Mouse (Mus musculus): ENCODE measurements around the gene Tjp3. TPM values are rescaled to one million over a fixed set of nuclear protein-coding genes. Genes with fewer than 3 reads are reported as not detected.
"Not testable (repeated sequence)": the region's sequence is repeated elsewhere in the genome, so short reads cannot be mapped to it uniquely, and the experiment has no call there.

Tjp3 gene
- polyA plus RNA-seq, 1 experiment from 2014 or later = 9.7 TPM

GRCm38 (mm10) chr10:81231436-81231835 is 59.9 kb downstream of the Tjp3 start:
- H3K36me3 ChIP-seq (replicated peaks) = no peaks in the 10 kb centered on the region
- H3K4me1 ChIP-seq = peaks cover 53% of the 10 kb centered on the region
- ATAC-seq (ENCODE audit: low FRiP score) = no peak
- 0 out of 2 replicates have a peak overlapping the region, but pooled peaks have one; percentile 1 for H3K9ac ChIP-seq
- peak overlapping the region; percentile 63 for H3K4me3 ChIP-seq (replicated peaks)
- peak overlapping the region; percentile 60 for H3K4me2 ChIP-seq
- H3K9me3 ChIP-seq = no peaks in the 10 kb centered on the region
- WGBS = 47% methylated on average over 7 of the region's 7 CpGs
- H3K27me3 ChIP-seq = peaks cover 35% of the 10 kb centered on the region
- peak overlapping the region; percentile 65 for H3K27ac ChIP-seq

DNA sequence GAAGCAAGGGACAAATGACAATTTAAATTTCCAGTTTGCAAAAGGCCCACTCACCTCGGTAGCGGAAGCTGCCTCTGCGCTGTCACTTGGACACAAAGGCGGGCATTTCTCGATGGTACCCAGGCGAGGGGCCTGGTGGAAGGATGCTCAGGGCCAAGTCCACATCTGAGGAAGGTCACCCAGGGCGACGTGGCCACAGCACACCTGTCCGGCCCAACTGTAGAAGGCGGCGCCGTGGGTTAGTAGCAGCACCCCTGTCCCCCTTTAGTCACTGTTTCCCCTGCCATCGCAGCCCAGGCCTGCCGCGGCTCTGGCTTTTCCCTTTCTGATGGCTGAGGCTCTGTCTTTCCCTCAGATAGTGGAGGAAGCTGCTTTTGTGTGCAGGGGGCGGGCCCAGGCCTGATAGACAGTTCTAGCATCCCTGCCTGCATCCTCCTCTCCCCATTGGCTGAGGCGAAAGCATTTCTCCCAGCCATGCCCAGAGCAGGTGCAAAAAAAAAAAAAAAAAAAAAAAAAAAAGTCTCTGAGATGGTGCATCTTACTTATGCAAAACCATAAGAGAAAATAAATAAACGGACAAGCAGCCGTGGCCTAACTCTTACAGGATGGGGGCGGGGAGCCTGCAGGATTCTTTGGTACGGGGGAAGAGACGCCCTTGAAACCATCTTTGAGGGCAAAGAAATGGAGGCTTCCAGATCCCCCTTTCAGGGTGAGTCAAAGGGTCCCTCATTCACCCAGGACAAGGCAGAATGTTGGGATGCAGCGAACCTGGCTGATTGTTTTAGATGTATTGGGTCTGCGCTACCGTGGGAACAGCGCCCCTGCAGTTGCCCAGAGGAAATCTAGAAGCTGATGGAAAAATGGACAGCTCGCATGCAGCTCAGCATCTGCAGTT is 60.7 kb downstream of the Tjp3 start, which contains the start of gene Atcay:
Atcay (minus strand) TSS at position 396 of the 895 bp plus-strand sequence.
- H3K9me3 ChIP-seq = no peaks in the 10 kb centered on the region
- peaks cover 53% of the 10 kb centered on the region for H3K4me1 ChIP-seq
- peak within 1 kb of the TSS; percentile 63 for H3K4me3 ChIP-seq (replicated peaks)
- peak within 1 kb of the TSS; percentile 60 for H3K4me2 ChIP-seq
- peak within 1 kb of the TSS; percentile 82 for H3K9ac ChIP-seq
- H3K36me3 ChIP-seq (replicated peaks) = no peaks in the 10 kb centered on the region
- H3K27ac ChIP-seq = peak within 1 kb of the TSS; percentile 81
- ATAC-seq (ENCODE audit: low FRiP score) = peak; percentile 88
- WGBS = 4% methylated on average over 27 of the region's 27 CpGs
- H3K27me3 ChIP-seq = peaks cover 35% of the 10 kb centered on the region

GRCm38 (mm10) chr10:81229735-81230437 is 61.5 kb downstream of the Tjp3 start:
- Histone ChIP-seq H3K36me3 (replicated peaks) (no peaks in the 10 kb centered on the region), H3K4me2 (peak overlapping the region; percentile 60), H3K9ac (peak overlapping the region; percentile 82), H3K9me3 (no peaks in the 10 kb centered on the region), H3K4me1 (peaks cover 53% of the 10 kb centered on the region), H3K27ac (peak overlapping the region; percentile 81), H3K27me3 (peaks cover 35% of the 10 kb centered on the region), H3K4me3 (replicated peaks) (peak overlapping the region; percentile 63)
- WGBS = 13% methylated on average over 20 of the region's 20 CpGs
- ATAC-seq (ENCODE audit: low FRiP score) = no peak

DNA sequence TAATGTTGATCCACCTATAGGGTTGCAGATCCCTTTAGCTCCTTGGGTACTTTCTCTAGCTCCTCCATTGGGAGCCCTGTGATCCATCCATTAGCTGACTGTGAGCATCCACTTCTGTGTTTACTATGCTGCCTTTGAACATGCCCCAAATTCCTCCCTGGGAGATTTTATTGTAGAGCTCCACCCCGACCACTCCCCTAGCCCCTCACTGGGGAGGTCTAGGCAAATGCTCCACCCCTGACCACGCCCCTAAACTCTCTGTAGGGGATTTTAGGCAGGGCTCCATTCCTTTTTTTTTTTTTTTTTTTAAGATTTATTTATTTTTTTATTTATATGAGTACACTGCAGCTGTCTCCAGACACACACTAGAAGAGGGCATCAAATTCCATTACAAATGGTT is 67.7 kb downstream of the Tjp3 start:
- not testable (repeated sequence) for H3K4me2 ChIP-seq; H3K27ac ChIP-seq; H3K9me3 ChIP-seq; ATAC-seq (ENCODE audit: low FRiP score); H3K4me1 ChIP-seq; H3K9ac ChIP-seq; H3K27me3 ChIP-seq; H3K4me3 ChIP-seq (replicated peaks)
- H3K36me3 ChIP-seq (replicated peaks) = peaks cover 33% of the 10 kb centered on the region
- WGBS = 68% methylated on average over 2 of the region's 2 CpGs

Small RNAs within 50 kb of the gene (microRNA-seq; reads per million reads assigned to microRNA genes)
- 16.0 reads per million, percentile 31 among the genes with 10 or more reads in this experiment for gene Mir3057

Other genes with a start within 250 kb of the Tjp3 start
- 262 and 280 TPM in 2 replicates for gene Sgta, start 231.4 kb downstream of the Tjp3 start, polyA plus RNA-seq (2016; fragmentation: Nextera tagmentation; extraction: Ambion mirVana)
- 65.0 and 69.2 TPM in 2 replicates for gene Thop1, start 221.5 kb downstream of the Tjp3 start, polyA plus RNA-seq (2016; fragmentation: Nextera tagmentation; extraction: Ambion mirVana)
- 0.46 and 0.69 TPM in 2 replicates for gene Creb3l3, start 192.7 kb downstream of the Tjp3 start, polyA plus RNA-seq (2016; fragmentation: Nextera tagmentation; extraction: Ambion mirVana)
- 208 and 210 TPM in 2 replicates for gene Map2k2, start 185.7 kb downstream of the Tjp3 start, polyA plus RNA-seq (2016; fragmentation: Nextera tagmentation; extraction: Ambion mirVana)
- 12.4 and 13.5 TPM in 2 replicates for gene Zbtb7a, start 156.4 kb downstream of the Tjp3 start, polyA plus RNA-seq (2016; fragmentation: Nextera tagmentation; extraction: Ambion mirVana)
- gene Pias4, start 123.7 kb downstream of the Tjp3 start, polyA plus RNA-seq (2016; fragmentation: Nextera tagmentation; extraction: Ambion mirVana) = 51.6 and 52.9 TPM in 2 replicates
- 518 and 540 TPM in 2 replicates for gene Eef2, start 115.0 kb downstream of the Tjp3 start, polyA plus RNA-seq (2016; fragmentation: Nextera tagmentation; extraction: Ambion mirVana)
- 62.8 and 67.4 TPM in 2 replicates for gene Dapk3, start 108.6 kb downstream of the Tjp3 start, polyA plus RNA-seq (2016; fragmentation: Nextera tagmentation; extraction: Ambion mirVana)
- not detected in 2 replicates for gene 4930442H23Rik, start 107.7 kb downstream of the Tjp3 start, polyA plus RNA-seq (2016; fragmentation: Nextera tagmentation; extraction: Ambion mirVana)
- not detected in 2 replicates for gene Nmrk2, start 89.5 kb downstream of the Tjp3 start, polyA plus RNA-seq (2016; fragmentation: Nextera tagmentation; extraction: Ambion mirVana)
- gene Atcay, start 60.7 kb downstream of the Tjp3 start, polyA plus RNA-seq (2016; fragmentation: Nextera tagmentation; extraction: Ambion mirVana) = 31.8 and 33.9 TPM in 2 replicates
- gene Zfr2, start 58.4 kb downstream of the Tjp3 start, polyA plus RNA-seq (2016; fragmentation: Nextera tagmentation; extraction: Ambion mirVana) = 9.0 and 10.0 TPM in 2 replicates
- gene Matk, start 38.6 kb downstream of the Tjp3 start, polyA plus RNA-seq (2016; fragmentation: Nextera tagmentation; extraction: Ambion mirVana) = 4.1 and 5.7 TPM in 2 replicates
- gene Mrpl54, start 24.6 kb downstream of the Tjp3 start, polyA plus RNA-seq (2016; fragmentation: Nextera tagmentation; extraction: Ambion mirVana) = 136 and 138 TPM in 2 replicates
- gene Apba3, start 24.6 kb downstream of the Tjp3 start, polyA plus RNA-seq (2016; fragmentation: Nextera tagmentation; extraction: Ambion mirVana) = 31.1 and 33.3 TPM in 2 replicates
- gene Pip5k1c, start 1.4 kb upstream of the Tjp3 start, polyA plus RNA-seq (2016; fragmentation: Nextera tagmentation; extraction: Ambion mirVana) = 84.1 and 98.7 TPM in 2 replicates
- gene Cactin, start 29.5 kb upstream of the Tjp3 start, polyA plus RNA-seq (2016; fragmentation: Nextera tagmentation; extraction: Ambion mirVana) = 60.8 and 61.8 TPM in 2 replicates
- 2.1 and 2.9 TPM in 2 replicates for gene Tbxa2r, start 37.1 kb upstream of the Tjp3 start, polyA plus RNA-seq (2016; fragmentation: Nextera tagmentation; extraction: Ambion mirVana)
- gene Gipc3, start 51.7 kb upstream of the Tjp3 start, polyA plus RNA-seq (2016; fragmentation: Nextera tagmentation; extraction: Ambion mirVana) = 0.08 TPM in 1 of 2 replicates, not detected in the other
- 92.6 and 97.1 TPM in 2 replicates for gene Hmg20b, start 58.9 kb upstream of the Tjp3 start, polyA plus RNA-seq (2016; fragmentation: Nextera tagmentation; extraction: Ambion mirVana)
- 8.2 and 8.4 TPM in 2 replicates for gene Mfsd12, start 65.9 kb upstream of the Tjp3 start, polyA plus RNA-seq (2016; fragmentation: Nextera tagmentation; extraction: Ambion mirVana)
- gene 4930404N11Rik, start 74.2 kb upstream of the Tjp3 start, polyA plus RNA-seq (2016; fragmentation: Nextera tagmentation; extraction: Ambion mirVana) = 0.36 and 1.2 TPM in 2 replicates
- 145 and 148 TPM in 2 replicates for gene Fzr1, start 86.9 kb upstream of the Tjp3 start, polyA plus RNA-seq (2016; fragmentation: Nextera tagmentation; extraction: Ambion mirVana)
- 68.1 and 68.5 TPM in 2 replicates for gene Dohh, start 92.8 kb upstream of the Tjp3 start, polyA plus RNA-seq (2016; fragmentation: Nextera tagmentation; extraction: Ambion mirVana)
- 4.2 and 4.6 TPM in 2 replicates for gene Gm48551, start 92.9 kb upstream of the Tjp3 start, polyA plus RNA-seq (2016; fragmentation: Nextera tagmentation; extraction: Ambion mirVana)
- gene Gm48552, start 97.4 kb upstream of the Tjp3 start, polyA plus RNA-seq (2016; fragmentation: Nextera tagmentation; extraction: Ambion mirVana) = 1.4 and 2.1 TPM in 2 replicates
- gene Smim24, start 101.5 kb upstream of the Tjp3 start, polyA plus RNA-seq (2016; fragmentation: Nextera tagmentation; extraction: Ambion mirVana) = 1.8 and 2.6 TPM in 2 replicates
- gene Nfic, start 164.1 kb upstream of the Tjp3 start, polyA plus RNA-seq (2016; fragmentation: Nextera tagmentation; extraction: Ambion mirVana) = 15.3 and 16.3 TPM in 2 replicates
- gene Celf5, start 191.1 kb upstream of the Tjp3 start, polyA plus RNA-seq (2016; fragmentation: Nextera tagmentation; extraction: Ambion mirVana) = 37.1 and 42.4 TPM in 2 replicates
- 65.8 and 66.6 TPM in 2 replicates for gene Ncln, start 204.8 kb upstream of the Tjp3 start, polyA plus RNA-seq (2016; fragmentation: Nextera tagmentation; extraction: Ambion mirVana)
- gene S1pr4, start 208.6 kb upstream of the Tjp3 start, polyA plus RNA-seq (2016; fragmentation: Nextera tagmentation; extraction: Ambion mirVana) = 0.21 and 0.49 TPM in 2 replicates
- 0.49 and 0.92 TPM in 2 replicates for gene Gna15, start 232.6 kb upstream of the Tjp3 start, polyA plus RNA-seq (2016; fragmentation: Nextera tagmentation; extraction: Ambion mirVana)